ENCODE assay signal across 24 mouse cellular contexts in genomic region chr7:111976401-111976800, GRCm38 (mm10). TPM values are rescaled to one million over a fixed set of nuclear protein-coding genes. Genes with fewer than 3 reads are reported as not detected.
DNase-seq lines count a peak whose midpoint lies in the region; ATAC-seq and TF ChIP-seq lines count a peak whose summit lies in the region.
"Had no signal": no experiment of that assay in that cellular context is flagged by ENCODE, and none has a peak within 500 bp of the region (broad histone marks: within the 10 kb centered on the region; RNA-seq: fewer than 3 reads in every experiment).

No protein-coding gene starts in this region.

- no peaks in the 10 kb centered on the region for H3K4me1 ChIP-seq in stomach, postnatal 0 days (replicated peaks; ENCODE audit: control insufficient read depth, insufficient read depth)
- H3K4me1 ChIP-seq: embryonic facial prominence, embryonic 15.5 days; forebrain, embryonic 12.5 days; hindbrain, embryonic 12.5 days had no signal

- no peaks in the 10 kb centered on the region for H3K79me3 ChIP-seq in C2C12 (ENCODE audit: low read depth)

- no peaks in the 10 kb centered on the region for H3K36me3 ChIP-seq in C2C12 (ENCODE audit: control insufficient read depth, insufficient read depth)
- H3K36me3 ChIP-seq in stomach, postnatal 0 days (ENCODE audit: control insufficient read depth, insufficient read depth, low read length) = no peaks in the 10 kb centered on the region
- H3K36me3 ChIP-seq: embryonic facial prominence, embryonic 15.5 days; forebrain, embryonic 12.5 days; heart, embryonic 13.5 days; hindbrain, embryonic 12.5 days had no signal

- H3K79me2 ChIP-seq in C2C12 (ENCODE audit: control insufficient read depth, insufficient read depth) = no peaks in the 10 kb centered on the region

- peak; percentile 71 for DNase-seq in heart, adult 11 months
- no peak for DNase-seq in heart, postnatal 4 days
- DNase-seq in brain, adult 2 months (ENCODE audit: low read depth, low spot score) = peak; percentile 44
- DNase-seq in stomach, postnatal 0 days (ENCODE audit: low spot score) = no peak
- no peak for DNase-seq in left cerebral cortex, postnatal 10 days (ENCODE audit: extremely low spot score in 1 of 2, low spot score in 2 of 2)
- no peak for DNase-seq in liver
- DNase-seq: adrenal gland, adult 8-10 months; cerebellum, adult 11-12 months; cerebellum, adult 9-11 months; embryo, embryonic 11 days; forebrain, postnatal 0 days; gastrocnemius, adult 2 months; gastrocnemius, postnatal 25 days; heart, postnatal 36 days; kidney, adult 11 months; kidney, adult 9 months had no signal

- ATAC-seq in stomach, postnatal 0 days (ENCODE audit: low FRiP score, low TSS enrichment) = peak; percentile 79
- no peak for ATAC-seq in cerebellum, adult (ENCODE audit: insufficient number of reproducible peaks, low FRiP score, low TSS enrichment)
- ATAC-seq: activated CD4-positive, CD25-positive, alpha-beta regulatory T cell, adult 4 months; forebrain, postnatal 0 days; hindbrain, postnatal 0 days had no signal

- 54% methylated on average over 2 of the region's 2 CpGs for WGBS in stomach, postnatal 0 days

- no peak overlapping the region for H3K4me2 ChIP-seq in stomach, postnatal 0 days (replicated peaks; ENCODE audit: low read depth)
- H3K4me2 ChIP-seq: embryonic facial prominence, embryonic 15.5 days; forebrain, embryonic 12.5 days; heart, embryonic 13.5 days; hindbrain, embryonic 12.5 days had no signal

- no peaks in the 10 kb centered on the region for H3K27me3 ChIP-seq in C2C12 (ENCODE audit: control insufficient read depth, insufficient read depth, insufficient read length)
- no peaks in the 10 kb centered on the region for H3K27me3 ChIP-seq in stomach, postnatal 0 days (ENCODE audit: control insufficient read depth, insufficient read depth, low read length)
- H3K27me3 ChIP-seq: embryonic facial prominence, embryonic 15.5 days; forebrain, embryonic 12.5 days; heart, embryonic 13.5 days; hindbrain, embryonic 12.5 days had no signal

- no peak for TF ChIP-seq EP300 in stomach, postnatal 0 days (optimal IDR thresholded peaks at IDR 0.05)

- intact Hi-C loops in left cerebral cortex, postnatal 10 days (cut with DNase I) = no loop called here

- H3K9me3 ChIP-seq in stomach, postnatal 0 days (ENCODE audit: control insufficient read depth, low read length) = no peaks in the 10 kb centered on the region
- H3K9me3 ChIP-seq: embryonic facial prominence, embryonic 15.5 days; forebrain, embryonic 12.5 days; heart, embryonic 13.5 days; hindbrain, embryonic 12.5 days had no signal

- H3K27ac ChIP-seq in stomach, postnatal 0 days (replicated peaks) = no peak overlapping the region
- H3K27ac ChIP-seq: embryonic facial prominence, embryonic 15.5 days; forebrain, embryonic 12.5 days; gastrocnemius, adult 2 months; heart, embryonic 13.5 days; hindbrain, embryonic 12.5 days; hindbrain, postnatal 0 days had no signal

- H3K9ac ChIP-seq in stomach, postnatal 0 days (ENCODE audit: low read length) = no peak overlapping the region
- H3K9ac ChIP-seq: embryonic facial prominence, embryonic 15.5 days; forebrain, embryonic 12.5 days; forebrain, postnatal 0 days; heart, embryonic 13.5 days; hindbrain, embryonic 12.5 days had no signal

- no peak overlapping the region for H3ac ChIP-seq in C2C12 (ENCODE audit: control insufficient read depth, insufficient read length, low read depth)

- no peak overlapping the region for H3K4me3 ChIP-seq in C2C12 (ENCODE audit: insufficient read depth, poor library complexity, severe bottlenecking)
- H3K4me3 ChIP-seq in stomach, postnatal 0 days (ENCODE audit: low read depth, low read length) = no peak overlapping the region
- H3K4me3 ChIP-seq: embryonic facial prominence, embryonic 15.5 days; forebrain, embryonic 12.5 days; gastrocnemius, adult 2 months; heart, embryonic 13.5 days; hindbrain, embryonic 12.5 days had no signal

- no peak for TF ChIP-seq CTCF in C2C12 (IDR thresholded peaks at IDR 0.05; ENCODE audit: control insufficient read depth, insufficient read depth, insufficient read length)
- TF ChIP-seq CTCF in stomach, postnatal 0 days (IDR thresholded peaks at IDR 0.05; ENCODE audit: low read depth) = no peak

TF ChIP-seq in C2C12, 6 proteins besides CTCF, POLR2A, EP300 and RAD21:
- TF ChIP-seq MYOG (IDR thresholded peaks at IDR 0.05; ENCODE audit: control insufficient read depth, extremely low read depth, insufficient read length) = no peak
- peak; percentile 76 for TF ChIP-seq MYOD1 (IDR thresholded peaks at IDR 0.05; ENCODE audit: control insufficient read depth, insufficient read length, low read depth)
- peak; percentile 86 for TF ChIP-seq FOSL1 (IDR thresholded peaks at IDR 0.05; ENCODE audit: insufficient read depth, low read length, poor library complexity, severe bottlenecking)
- TF ChIP-seq CEBPB (IDR thresholded peaks at IDR 0.05; ENCODE audit: low read depth) = no peak
- peak; percentile 29 for TF ChIP-seq USF1 (IDR thresholded peaks at IDR 0.05; ENCODE audit: low read depth)
- TF ChIP-seq MAX (IDR thresholded peaks at IDR 0.05) = peak; percentile 63

RNA-seq across cellular contexts. Expression of gene Usp47, which starts 46.9 kb away (rescaled TPM):
- total RNA-seq in heart, postnatal 4 days (2021) = 10 to 100 TPM; 90.9 to 91.6 TPM
- polyA plus RNA-seq in C2C12 (2012; fragmentation: generic; extraction: Trizol) = 24.7 TPM
- 23.7 and 24.5 TPM in 2 replicates for polyA plus RNA-seq in stomach, postnatal 0 days (2015; fragmentation: Nextera tagmentation; extraction: Ambion mirVana)
- total RNA-seq in left cerebral cortex, postnatal 10 days (2021) = 10 to 100 TPM; 70.2 to 70.8 TPM

Comparison
In these comparisons a context has a peak if more than half of its experiments do, and no peak if none do; other contexts are left out.
1. DNase-seq: peak in heart, adult 11 months (single experiment) and brain, adult 2 months (single experiment); none in heart, postnatal 4 days (single experiment), stomach, postnatal 0 days (single experiment), left cerebral cortex, postnatal 10 days (0 of 2) and liver (single experiment).